Mouse (Mus musculus): ENCODE measurements around the gene Snapc4.

The Snapc4 gene

DNA sequence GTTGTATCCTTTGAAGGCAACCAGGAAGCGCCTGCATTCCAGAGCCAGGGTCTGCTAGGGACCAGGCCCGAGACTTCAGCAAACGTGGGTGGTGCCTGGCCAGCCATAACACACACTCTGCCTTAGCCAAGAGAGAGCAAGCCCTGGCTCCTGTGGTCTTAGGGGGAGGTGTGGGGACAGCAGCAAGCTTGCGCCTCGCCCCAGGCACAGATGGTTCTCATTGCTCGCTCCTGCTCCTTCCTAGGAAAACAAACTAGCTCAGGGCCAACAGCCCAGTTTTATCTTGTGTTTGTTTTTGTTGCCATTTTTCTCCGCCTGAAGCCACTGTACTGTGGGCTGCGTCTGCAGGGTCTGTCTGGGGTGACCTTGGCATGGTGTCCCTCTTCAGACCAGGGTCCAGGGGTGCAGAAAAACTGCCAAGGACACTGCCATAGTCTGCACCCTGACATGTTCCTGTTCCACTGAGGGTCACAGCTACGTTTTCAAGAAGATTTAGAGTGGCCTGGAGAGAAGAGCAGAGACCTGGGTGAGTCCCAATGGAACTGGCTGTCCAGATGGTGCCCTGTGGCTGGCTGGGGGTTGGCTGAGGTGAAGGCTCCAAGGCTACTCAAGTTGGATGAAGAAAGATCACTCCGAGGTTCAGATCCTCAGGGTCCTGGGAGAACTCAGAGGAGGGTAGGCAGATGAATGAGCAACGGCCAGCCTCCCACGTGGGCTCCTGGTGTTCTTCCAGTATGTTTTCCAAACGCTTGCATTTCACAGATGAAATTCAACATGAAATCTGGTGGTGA is 66.0 kb downstream of the Snapc4 start:
- DNase-seq (ENCODE audit: low read depth, low spot score): peak; percentile 70

- DNase-seq (ENCODE audit: low read depth, low spot score): no peak
Observed at GRCm38 (mm10) chr2:26313394-26313793, 67.1 kb downstream of the Snapc4 start.

DNA sequence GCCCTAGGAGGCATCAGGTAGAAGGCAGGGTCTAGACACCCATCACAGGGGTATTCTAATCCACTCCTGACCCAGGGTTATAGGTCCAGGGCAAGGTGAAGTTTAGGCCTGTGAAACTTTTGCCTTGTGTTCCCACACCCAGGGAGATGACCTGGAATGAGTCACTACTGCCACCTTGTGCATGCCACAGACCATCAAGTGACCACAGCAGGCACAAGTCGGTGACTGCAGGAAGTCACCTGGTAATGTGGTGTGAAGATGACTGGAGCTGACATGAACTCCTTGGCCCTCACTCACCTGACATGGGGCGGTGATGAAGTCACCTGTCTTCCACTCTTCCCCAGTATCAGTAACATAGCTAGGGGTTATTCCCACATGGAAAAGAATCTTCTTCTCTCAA is 67.6 kb downstream of the Snapc4 start:
- no peak for DNase-seq (ENCODE audit: low read depth, low spot score)

All from mesoderm, embryonic 11.5 days (tissue).